Mouse (Mus musculus): Measurements from ENCODE around the gene Psme4. TPM values are rescaled to one million over a fixed set of nuclear protein-coding genes. Genes with fewer than 3 reads are reported as not detected.

Gene Psme4
- polyA plus RNA-seq, 2 experiments from 2014 or later, result 22.5 to 29.4 TPM

DNA sequence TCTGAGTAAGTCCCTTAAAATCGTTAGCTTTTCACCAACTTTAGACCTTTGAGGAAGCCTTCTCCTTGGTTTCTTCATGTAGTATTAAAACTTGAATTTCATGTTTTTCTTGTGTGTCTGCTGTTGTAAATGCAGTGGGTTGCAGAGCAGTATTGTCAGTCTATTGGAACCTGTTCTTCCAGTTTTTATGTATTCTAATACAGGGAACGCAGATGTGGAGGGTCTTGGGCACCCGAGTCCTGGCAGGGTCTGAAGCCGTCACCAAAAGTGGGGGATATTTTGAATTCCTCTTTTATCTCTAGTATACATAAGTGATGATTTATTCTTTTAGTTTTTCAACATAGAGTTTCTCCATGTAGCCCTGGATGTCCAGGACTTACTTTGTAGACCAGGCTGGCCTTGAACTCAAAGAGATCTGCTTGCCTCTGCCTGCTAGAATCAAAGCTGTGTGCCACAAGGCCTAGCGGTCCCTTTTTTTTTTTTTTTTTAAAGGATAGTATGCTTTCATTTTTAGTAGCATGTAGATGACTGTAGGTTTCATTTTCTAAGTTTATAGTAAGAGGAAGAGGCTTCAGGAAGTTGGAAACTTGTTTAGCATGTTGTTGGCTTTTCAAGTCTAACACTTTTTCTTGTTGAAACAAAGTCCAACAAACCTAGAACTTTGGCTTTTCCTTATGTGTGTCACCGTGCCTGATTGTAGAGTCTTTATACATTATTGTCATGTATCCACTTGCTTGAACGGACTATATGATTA lies 14.9 kb downstream of the Psme4 start:
- ATAC-seq, result peak; percentile 69

DNA sequence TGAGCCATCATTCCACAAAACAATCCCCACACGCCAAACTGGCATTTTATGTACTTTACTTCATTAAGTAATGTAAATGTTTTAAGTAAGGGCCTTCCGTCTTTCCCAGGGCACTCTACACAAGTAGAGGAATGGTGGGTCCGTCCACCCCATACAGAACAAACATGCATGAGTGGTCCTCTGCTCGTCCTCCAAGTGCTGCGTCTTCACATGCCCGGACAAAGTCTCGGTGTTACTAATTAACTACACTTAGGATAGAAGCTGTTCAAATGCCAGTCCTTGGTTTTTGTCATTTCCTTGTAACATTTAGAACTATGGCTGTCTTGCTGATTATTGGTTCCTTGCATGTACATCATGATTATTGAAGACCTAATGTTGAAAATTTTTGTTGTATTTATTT lies 21.2 kb downstream of the Psme4 start:
- ATAC-seq, result no peak

DNA sequence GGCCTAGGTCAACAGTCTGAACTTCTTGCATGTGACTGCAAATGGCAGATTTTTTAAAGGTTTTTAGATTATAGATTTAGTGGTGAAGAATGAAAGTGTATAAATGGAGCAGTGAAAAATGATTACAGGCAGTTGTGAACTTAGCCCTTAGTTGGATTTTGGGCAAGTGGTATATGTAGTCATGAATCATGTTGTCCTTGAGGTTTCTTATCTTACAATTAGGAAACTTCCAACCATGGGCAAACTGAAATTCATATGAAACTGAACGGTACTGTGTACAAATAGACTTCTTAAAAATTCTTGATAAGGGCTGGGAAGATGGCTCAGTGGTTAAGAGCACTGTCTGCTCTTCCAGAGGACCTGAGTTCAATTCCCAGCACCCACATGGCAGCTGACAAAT lies 22.2 kb downstream of the Psme4 start:
- no peak for ATAC-seq

DNA sequence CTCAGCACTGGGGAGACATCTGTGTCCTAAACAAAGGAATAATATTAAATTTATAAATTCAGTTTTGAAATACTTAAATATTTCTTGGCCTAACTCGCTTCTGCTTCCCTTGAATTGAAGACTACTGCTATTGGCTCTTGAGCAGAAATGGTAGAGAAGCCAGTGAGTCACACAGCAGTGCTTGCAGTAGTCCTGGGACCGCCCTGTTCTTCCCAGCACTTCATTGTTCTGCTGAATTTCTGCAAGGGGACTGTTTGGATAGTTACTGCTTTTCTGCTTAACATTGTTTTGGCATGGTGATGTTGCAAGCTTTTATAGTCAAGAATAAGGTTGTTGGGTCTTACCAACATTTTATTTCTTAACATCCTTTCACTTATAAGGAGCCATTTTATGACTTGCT lies 25.7 kb downstream of the Psme4 start:
- no peak for ATAC-seq

DNA sequence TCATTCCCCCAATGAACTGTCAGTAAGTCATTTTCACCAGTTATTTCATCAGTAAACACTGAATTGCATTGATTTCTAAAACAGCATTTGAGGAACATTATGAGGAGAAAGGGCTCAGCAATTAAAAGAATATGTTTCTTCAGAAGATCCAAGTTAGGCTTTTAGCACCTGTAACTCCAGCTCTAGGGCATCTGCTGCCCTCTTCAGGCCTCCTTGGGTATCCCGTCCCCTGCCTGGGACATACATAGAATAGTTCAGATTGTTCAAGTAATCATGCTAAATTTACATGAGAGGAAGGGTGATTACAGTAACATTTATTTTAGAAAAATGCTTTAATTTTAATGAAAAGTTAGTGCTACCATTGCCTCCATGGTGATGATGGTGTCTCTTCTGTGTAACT lies 28.0 kb downstream of the Psme4 start:
- peak; percentile 71 for ATAC-seq

DNA sequence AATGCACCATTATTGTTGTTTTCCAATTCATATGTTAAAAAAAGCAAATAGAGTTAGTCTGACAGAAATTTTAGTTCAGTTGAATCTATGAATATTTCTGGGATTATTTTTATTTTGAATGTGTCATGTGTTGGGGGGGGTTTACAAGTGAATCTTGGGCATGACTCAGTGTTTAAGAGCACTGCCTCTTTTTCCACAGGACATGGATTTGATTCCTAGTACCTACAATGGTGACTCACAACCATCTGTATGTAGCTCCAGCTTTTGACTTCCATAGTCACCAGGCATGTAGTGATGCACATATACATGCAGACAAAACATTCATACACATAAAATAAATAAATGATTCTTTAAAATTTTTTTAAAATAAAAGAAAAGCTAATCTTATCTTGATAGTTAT lies 28.6 kb downstream of the Psme4 start:
- no peak for ATAC-seq

DNA sequence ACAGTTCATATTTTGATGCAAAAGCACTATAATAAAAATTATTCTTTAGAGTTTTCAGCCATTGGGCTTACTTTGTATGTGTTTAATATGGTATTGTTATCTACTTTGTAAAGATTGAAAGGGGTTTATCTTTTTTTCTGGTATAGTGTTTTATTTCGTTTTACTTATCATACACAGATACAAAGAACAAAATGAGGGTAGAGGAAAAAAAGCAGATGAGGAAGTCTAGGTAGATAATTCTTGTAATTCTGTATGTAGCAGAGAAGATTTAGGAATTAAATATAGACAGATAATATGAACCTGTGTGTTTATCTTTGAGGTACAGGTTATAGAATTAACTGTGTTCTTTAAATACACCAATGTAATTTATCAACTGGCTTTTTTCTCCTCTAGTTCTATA lies 30.9 kb downstream of the Psme4 start:
- no peak for ATAC-seq

DNA sequence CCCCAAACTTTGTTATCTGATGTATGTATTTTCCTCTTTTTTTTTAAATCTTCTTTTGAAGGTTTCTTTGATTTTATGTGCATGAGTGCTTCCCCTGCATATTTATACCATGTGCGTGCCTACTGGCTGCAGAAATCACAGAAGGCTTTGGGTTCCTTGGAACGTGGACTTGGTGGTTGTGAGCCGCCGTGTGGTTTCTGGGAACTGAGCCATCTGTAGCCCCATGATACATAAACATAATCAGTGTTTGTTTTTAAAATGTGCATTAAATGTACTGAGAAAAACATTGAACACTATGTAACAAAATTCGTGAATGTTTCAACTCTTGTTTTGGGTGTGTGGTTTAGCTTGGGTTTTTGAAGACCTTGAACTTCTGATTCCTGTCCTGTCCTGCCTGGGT lies 49.6 kb downstream of the Psme4 start:
- ATAC-seq, result no peak

DNA sequence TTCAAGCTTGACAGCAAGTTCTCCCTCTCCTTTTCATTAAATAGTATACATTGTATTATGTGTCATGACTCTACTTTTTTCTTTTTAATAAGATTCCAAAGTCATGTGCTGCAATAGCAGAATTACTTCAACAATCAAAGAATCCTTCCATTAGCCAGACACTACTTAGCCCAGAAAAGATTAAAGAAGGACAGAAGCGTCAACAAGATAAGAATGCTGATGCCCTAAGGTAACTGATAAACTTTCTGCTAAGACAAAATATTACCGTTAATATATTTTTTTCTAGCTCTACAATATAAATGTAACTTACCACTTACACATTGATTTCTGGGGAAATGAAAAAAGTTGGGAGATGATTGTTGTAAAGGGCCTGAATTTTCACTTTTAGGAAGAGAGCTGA lies 67.3 kb downstream of the Psme4 start:
- ATAC-seq, result no peak

DNA sequence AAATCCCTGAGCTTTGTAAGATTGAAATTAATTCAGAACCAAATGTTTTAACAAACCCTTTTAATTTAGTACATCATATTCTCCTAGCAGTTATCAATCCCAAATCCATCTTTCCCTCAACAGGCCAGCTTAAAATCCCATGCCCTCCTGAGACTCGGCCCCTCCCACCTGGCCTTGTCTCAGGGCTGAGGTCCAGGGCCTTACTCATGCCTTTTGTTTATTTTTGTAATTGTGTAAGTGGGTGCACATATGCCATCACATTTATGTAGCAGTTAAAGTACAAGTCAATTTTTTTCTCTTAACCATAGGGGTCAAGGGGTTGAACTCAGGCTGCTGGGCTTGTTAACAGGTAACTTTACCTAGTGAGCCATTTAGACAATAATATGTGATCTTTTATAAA lies 72.8 kb downstream of the Psme4 start:
- ATAC-seq, result no peak

DNA sequence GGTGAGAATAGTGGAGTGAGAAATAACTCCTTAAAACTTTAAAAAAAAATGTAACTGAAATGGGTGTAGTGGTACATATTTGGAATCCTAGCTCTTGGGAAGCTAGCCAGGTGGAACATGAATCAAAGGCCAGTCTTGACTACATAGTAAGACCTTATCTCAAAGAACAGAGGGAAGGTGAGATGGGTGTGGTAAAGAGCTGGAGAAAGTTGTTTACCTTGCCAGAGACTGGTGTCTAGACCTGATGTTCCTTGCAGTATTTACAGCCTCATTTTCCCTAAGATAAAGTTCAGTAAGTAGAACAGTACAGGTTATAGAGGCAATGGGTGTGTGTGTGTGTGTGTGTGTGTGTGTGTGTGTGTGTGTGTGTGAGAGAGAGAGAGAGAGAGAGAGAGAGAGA lies 100.9 kb downstream of the Psme4 start:
- ATAC-seq, result no peak

DNA sequence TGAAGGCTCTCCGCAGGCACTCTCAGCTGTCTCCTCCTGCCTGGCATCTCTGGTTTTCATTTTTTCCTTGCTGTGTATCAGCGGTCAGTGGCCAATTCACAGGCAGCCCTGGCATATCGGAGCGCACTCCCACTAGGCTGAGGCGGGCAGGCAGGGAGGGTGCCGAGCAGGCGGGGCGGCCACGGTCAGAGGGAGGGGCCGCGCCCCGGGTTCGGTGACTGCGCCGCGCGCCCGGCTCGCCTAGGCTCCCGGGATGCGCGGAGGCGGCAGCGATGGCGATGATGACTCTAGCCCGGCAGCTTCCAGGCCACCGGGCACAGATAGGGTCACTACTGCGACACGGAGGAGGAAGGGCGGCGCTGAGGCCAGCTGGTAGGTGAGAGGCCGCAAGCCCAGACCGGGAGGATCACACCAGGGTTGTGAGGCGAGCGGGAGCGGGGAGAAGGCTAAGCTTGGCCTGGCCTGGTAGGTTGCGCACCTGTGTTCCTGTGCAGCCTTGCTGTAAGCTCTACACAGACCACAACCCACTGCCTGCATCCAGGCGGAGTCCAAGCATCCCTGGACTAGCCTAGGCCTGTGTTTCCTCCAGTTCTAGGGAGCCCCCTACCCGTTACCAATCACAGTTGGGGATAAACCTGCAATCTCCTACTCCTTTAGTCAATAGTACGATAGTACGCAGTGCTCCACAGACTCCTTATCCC lies 113.8 kb downstream of the Psme4 start, which contains the start of the genes Gpr75 and Asb3:
Gpr75 (plus strand) TSS at position 188 of the 701 bp plus-strand sequence.
Asb3 (plus strand) TSS at position 246 of the 701 bp plus-strand sequence.
- no peak for ATAC-seq

DNA sequence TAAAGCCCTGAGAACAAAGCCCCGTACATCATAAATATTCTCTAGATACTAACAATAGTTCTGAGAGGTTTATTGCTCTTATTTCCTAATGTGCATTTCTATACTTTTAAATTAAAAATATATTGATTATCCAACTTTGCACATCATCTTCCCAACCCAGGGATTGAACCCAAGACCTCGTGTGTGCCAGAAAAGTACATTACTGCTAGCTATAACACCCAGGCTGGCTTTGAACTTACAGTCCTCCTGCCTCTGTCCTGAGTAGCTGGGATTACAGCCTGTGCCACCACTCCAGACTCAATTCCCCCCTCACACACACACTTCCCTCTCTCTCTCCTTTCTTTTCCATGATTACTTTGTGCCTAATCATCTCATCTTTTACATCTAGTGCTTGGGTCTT lies 116.6 kb downstream of the Psme4 start:
- peak; percentile 57 for ATAC-seq

DNA sequence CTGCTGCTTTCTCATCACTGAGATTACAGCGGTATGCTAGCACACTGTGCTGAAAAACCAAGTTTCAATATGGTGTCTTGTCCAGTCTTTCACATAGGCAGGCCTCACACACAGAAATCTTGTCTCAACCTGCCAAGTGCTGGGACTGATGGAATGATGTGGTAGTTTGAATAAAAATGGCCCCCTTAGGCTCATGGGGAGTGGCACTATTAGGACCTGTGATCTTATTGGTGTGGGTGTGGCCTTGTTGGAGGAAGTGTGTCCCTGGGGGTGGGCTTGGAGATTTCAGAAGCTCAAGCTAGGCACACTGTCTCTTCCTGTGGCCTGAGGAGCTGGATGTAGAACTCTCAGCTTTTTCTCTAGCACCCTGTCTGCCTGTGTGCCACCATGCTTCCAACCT lies 124.7 kb downstream of the Psme4 start:
- ATAC-seq, result no peak

DNA sequence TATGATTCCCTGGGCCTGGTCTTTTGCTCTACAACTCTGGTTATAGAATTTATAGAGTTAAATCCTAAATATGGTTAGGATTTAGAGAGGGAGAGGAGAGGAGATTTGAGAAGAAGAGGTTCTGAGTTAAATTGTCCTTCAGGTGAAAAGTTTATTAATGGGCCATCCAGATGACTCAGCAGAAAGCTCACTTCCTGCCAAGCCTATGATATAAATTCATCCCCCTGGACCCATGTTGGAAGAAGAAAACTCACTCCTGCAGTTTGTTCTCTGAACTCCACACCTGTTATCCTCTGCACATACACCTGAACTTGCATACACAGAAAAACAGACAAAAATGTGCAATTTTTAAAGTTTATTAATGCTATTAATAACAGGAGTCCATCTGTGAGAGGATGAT lies 127.8 kb downstream of the Psme4 start:
- ATAC-seq, result no peak

DNA sequence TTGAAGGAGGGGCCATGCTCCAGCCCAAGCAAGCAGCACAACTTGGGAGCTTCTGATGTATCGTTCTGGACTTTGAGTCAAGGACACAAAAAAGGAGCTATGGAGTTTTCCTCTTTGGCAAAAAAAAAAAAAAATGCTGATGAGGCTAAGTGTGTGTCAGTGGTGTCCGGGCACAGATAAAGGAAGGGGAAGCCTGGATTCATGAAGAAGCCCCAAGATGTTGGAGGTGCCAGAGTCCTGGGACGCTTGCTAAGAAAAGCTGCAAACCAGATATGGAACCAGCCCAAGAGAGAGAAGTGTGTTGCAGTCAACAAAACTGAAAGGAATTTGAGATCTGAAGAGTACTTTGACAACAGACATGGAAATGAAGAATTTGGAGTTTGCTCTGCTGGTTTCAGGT lies 140.8 kb downstream of the Psme4 start:
- ATAC-seq, result no peak

DNA sequence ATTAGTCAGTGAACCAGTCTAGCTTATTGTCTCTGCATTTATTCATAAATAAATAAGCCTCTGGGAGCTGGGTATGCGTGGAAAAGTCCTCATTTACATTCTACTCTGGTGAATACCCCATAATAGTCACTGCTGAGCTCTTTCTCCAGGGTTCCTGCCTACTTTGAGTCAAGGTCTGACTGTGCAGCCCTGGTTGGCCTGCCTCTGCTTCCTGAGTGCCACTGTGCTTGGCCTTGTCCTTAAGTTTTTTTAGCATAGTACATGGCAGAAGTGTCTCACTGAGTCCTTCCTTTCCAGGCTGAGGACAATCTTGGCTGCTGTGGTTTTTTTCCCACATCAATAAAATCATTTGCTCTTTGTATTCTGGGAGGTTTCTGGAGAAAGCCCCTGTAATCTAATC lies 149.1 kb downstream of the Psme4 start:
- no peak for ATAC-seq

DNA sequence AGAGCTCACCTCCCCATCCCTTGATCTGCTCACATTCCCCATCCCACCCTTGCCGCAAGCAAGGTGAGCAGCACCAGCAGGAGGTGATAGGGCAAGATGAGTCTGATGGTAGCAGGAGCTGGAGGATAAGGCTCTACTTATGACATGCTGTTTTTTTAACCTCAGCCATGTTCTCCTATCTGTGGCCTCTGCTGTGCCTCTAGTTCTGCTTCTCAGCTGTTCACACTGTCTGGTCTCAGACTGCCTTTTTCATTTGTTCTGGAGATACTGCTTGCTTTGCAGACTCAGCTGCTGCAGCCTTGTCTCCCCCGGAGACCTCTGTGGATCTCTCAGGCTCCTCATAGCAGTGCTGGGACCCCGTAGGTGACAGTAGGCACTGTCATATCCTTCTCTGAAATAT lies 151.8 kb downstream of the Psme4 start:
- ATAC-seq, result no peak

DNA sequence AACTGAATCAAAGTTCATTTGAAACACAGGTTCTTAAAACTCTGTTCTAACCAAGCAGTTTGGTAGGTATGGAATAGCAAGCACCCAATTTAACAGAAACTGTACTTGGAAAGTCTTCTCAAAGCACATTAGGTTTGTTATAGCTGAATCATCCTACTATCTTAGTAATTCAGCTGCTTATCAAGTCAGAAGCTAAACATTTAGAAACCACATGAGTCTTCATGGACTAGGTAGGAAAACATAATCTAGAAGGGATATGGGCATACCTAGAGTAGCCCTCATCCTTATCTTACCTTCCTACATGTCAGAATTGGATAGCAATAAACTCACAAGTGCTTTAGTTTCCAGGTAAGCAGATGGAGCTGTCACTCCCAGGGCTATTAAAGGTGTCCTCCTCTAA lies 156.6 kb downstream of the Psme4 start:
- no peak for ATAC-seq

DNA sequence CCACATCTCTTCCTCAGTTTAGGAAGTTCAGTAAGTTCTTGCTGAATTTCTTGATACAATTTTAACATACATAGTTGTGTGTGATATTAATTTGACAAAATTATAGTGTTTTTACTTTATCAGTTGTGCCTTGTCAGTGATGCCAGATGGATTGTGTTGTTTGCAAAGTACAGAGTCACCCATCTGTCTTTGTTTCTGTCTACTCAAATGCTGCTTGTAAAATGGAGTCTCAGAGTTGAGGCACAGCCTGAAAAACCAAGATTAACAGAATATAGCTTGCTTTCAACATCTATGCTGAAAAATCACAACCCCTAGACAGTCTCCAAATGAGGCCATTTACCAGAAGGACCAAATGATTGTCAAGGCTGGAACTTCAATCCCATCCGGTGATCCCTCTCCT lies 157.0 kb downstream of the Psme4 start:
- ATAC-seq, result no peak

All from CD4-positive, CD25-positive, alpha-beta regulatory T cell, adult 4 months (primary cell).